Mouse (Mus musculus) forebrain, embryonic 14.5 days (tissue): ENCODE data around the gene Psmb8. TPM values are rescaled to one million over a fixed set of nuclear protein-coding genes. Genes with fewer than 3 reads are reported as not detected.

ENCODE experiments used
- ATAC-seq: fragments of 200-750 bp; cut with Nextera tagmentation; 2 replicates; pipeline ENCODE4 v1.8.0; 2017; ENCODE audit warnings: mild to moderate bottlenecking, moderate library complexity
- DNase-seq: peaks from one replicate; pipeline ENCODE4 v3.0.0-alpha.2; 2015; ENCODE audit warnings: low spot score
- H3K27ac ChIP-seq: fragments of 300-500 bp; sonication (generic); 2 replicates; pipeline ENCODE4 v1.5.1; 2014; ENCODE audit warnings: low read depth, mild to moderate bottlenecking, control low read depth, low read length, moderate library complexity
- H3K27me3 ChIP-seq: fragments of 300-500 bp; sonication (generic); replicated peaks from 2 replicates; pipeline ENCODE4 v1.6.1; 2014; ENCODE audit warnings: low read length, control low read depth, mixed read lengths; ENCODE audit not compliant: control insufficient read depth, insufficient read depth
- H3K36me3 ChIP-seq: fragments of 300-500 bp; sonication (generic); 2 replicates; pipeline ENCODE4 v1.6.1; 2014; ENCODE audit warnings: low read length, control low read depth; ENCODE audit not compliant: control insufficient read depth, insufficient read depth
- H3K4me1 ChIP-seq: fragments of 300-500 bp; sonication (generic); 2 replicates; pipeline ENCODE4 v1.6.1; 2014; ENCODE audit warnings: antibody characterized with exemption, low read length, control low read depth; ENCODE audit not compliant: control insufficient read depth, insufficient read depth
- H3K4me2 ChIP-seq: fragments of 300-500 bp; sonication (generic); 2 replicates; pipeline ENCODE4 v1.6.1; 2014; ENCODE audit warnings: mild to moderate bottlenecking, control low read depth, low read length
- H3K4me3 ChIP-seq: fragments of 300-500 bp; sonication (generic); 2 replicates; pipeline ENCODE4 v1.5.1; 2014; ENCODE audit warnings: low read depth, low read length, control low read depth
- H3K9ac ChIP-seq: fragments of 300-500 bp; sonication (generic); 2 replicates; pipeline ENCODE4 v1.6.1; 2014; ENCODE audit warnings: mild to moderate bottlenecking, low read length, control low read depth, moderate library complexity
- H3K9me3 ChIP-seq: fragments of 300-500 bp; sonication (generic); replicated peaks from 2 replicates; pipeline ENCODE4 v1.6.1; 2016; ENCODE audit warnings: low read length, control low read depth, mixed read lengths; ENCODE audit not compliant: control insufficient read depth
- WGBS: fragments of 180-500 bp; shearing (Covaris S2); extraction: QIAGEN DNeasy Blood & Tissue Kit; methylation state at CpG from one replicate; pipeline ENCODE4 v1.1.7; 2014; 5-methylcytosine and 5-hydroxymethylcytosine counted together
- polyA plus RNA-seq: library from polyadenylated mRNA; unstranded; fragments of >200 nt; fragmentation: Nextera tagmentation; extraction: Ambion mirVana; gene quantifications from 2 replicates; pipeline ENCODE4 v1.2.1, GENCODE M21; 2014

The Psmb8 gene
- polyA plus RNA-seq, 1 experiment from 2014 or later, result 2.7 TPM

- no peak overlapping the region for H3K4me3 ChIP-seq
- no peaks in the 10 kb centered on the region for H3K27me3 ChIP-seq
- no peak for DNase-seq
- ATAC-seq, result no peak
- 0 out of 2 replicates have a peak, but pooled peaks cover 2% of the 10 kb centered on the region for H3K9me3 ChIP-seq
- H3K4me1 ChIP-seq, result no peaks in the 10 kb centered on the region
- no peak overlapping the region for H3K9ac ChIP-seq
- H3K27ac ChIP-seq, result no peak overlapping the region
- 93% methylated on average over 5 of the region's 5 CpGs for WGBS
- H3K36me3 ChIP-seq, result no peaks in the 10 kb centered on the region
- H3K4me2 ChIP-seq, result no peak overlapping the region
Measured at GRCm38 (mm10) chr17:34172528-34172927, 25.0 kb upstream of the Psmb8 start.

- Histone ChIP-seq H3K27me3 (no peaks in the 10 kb centered on the region), H3K4me2 (no peak overlapping the region), H3K4me1 (no peaks in the 10 kb centered on the region), H3K9ac (no peak overlapping the region), H3K9me3 (0 out of 2 replicates have a peak, but pooled peaks cover 2% of the 10 kb centered on the region), H3K27ac (no peak overlapping the region), H3K36me3 (no peaks in the 10 kb centered on the region), H3K4me3 (no peak overlapping the region)
- 62% methylated on average over 1 of the region's 1 CpGs for WGBS
- ATAC-seq, result no peak
- DNase-seq, result no peak
Measured at GRCm38 (mm10) chr17:34174075-34174474, 23.4 kb upstream of the Psmb8 start.

GRCm38 (mm10) chr17:34177179-34177578 lies 20.3 kb upstream of the Psmb8 start:
- 0 out of 2 replicates have a peak, but pooled peaks cover 2% of the 10 kb centered on the region for H3K9me3 ChIP-seq
- H3K4me2 ChIP-seq, result no peak overlapping the region
- WGBS, result 70% methylated on average over 4 of the region's 4 CpGs
- DNase-seq (no peak), ATAC-seq (no peak)
- no peak overlapping the region for H3K4me3 ChIP-seq
- H3K27me3 ChIP-seq, result no peaks in the 10 kb centered on the region
- H3K9ac ChIP-seq, result no peak overlapping the region
- H3K36me3 ChIP-seq, result no peaks in the 10 kb centered on the region
- no peak overlapping the region for H3K27ac ChIP-seq
- no peaks in the 10 kb centered on the region for H3K4me1 ChIP-seq

GRCm38 (mm10) chr17:34179019-34179418 lies 18.5 kb upstream of the Psmb8 start:
- ATAC-seq, result no peak
- H3K4me2 ChIP-seq, result no peak overlapping the region
- no peaks in the 10 kb centered on the region for H3K4me1 ChIP-seq
- 0 out of 2 replicates have a peak, but pooled peaks cover 2% of the 10 kb centered on the region for H3K27me3 ChIP-seq
- H3K9me3 ChIP-seq, result 0 out of 2 replicates have a peak, but pooled peaks cover 2% of the 10 kb centered on the region
- DNase-seq, result no peak
- 70% methylated on average over 6 of the region's 6 CpGs for WGBS
- no peak overlapping the region for H3K9ac ChIP-seq
- no peaks in the 10 kb centered on the region for H3K36me3 ChIP-seq
- H3K4me3 ChIP-seq, result no peak overlapping the region
- no peak overlapping the region for H3K27ac ChIP-seq

- Histone ChIP-seq H3K27ac (no peak overlapping the region), H3K9ac (no peak overlapping the region), H3K27me3 (0 out of 2 replicates have a peak, but pooled peaks cover 3% of the 10 kb centered on the region), H3K9me3 (0 out of 2 replicates have a peak, but pooled peaks cover 2% of the 10 kb centered on the region), H3K4me1 (no peaks in the 10 kb centered on the region), H3K4me3 (no peak overlapping the region), H3K4me2 (no peak overlapping the region), H3K36me3 (no peaks in the 10 kb centered on the region)
- no peak for ATAC-seq
- DNase-seq, result no peak
- 76% methylated on average over 13 of the region's 13 CpGs for WGBS
Measured at GRCm38 (mm10) chr17:34179913-34180859, 17.3 kb upstream of the Psmb8 start.

- H3K9me3 ChIP-seq, result no peaks in the 10 kb centered on the region
- H3K4me3 ChIP-seq, result no peak overlapping the region
- no peaks in the 10 kb centered on the region for H3K36me3 ChIP-seq
- DNase-seq, result no peak
- H3K27me3 ChIP-seq, result peaks cover 26% of the 10 kb centered on the region
- H3K9ac ChIP-seq, result no peak overlapping the region
- no peak for ATAC-seq
- no peak overlapping the region for H3K27ac ChIP-seq
- 77% methylated on average over 15 of the region's 15 CpGs for WGBS
- no peak overlapping the region for H3K4me2 ChIP-seq
- H3K4me1 ChIP-seq, result peaks cover 9% of the 10 kb centered on the region
Measured at GRCm38 (mm10) chr17:34183564-34184219, 13.8 kb upstream of the Psmb8 start.

- Histone ChIP-seq H3K27me3 (peaks cover 32% of the 10 kb centered on the region), H3K9me3 (no peaks in the 10 kb centered on the region), H3K4me1 (peaks cover 9% of the 10 kb centered on the region), H3K36me3 (no peaks in the 10 kb centered on the region), H3K27ac (no peak overlapping the region), H3K4me3 (no peak overlapping the region), H3K9ac (no peak overlapping the region), H3K4me2 (no peak overlapping the region)
- 89% methylated on average over 9 of the region's 9 CpGs for WGBS
- ATAC-seq (no peak), DNase-seq (no peak)
Measured at GRCm38 (mm10) chr17:34185526-34185925, 12.0 kb upstream of the Psmb8 start.

- 2% methylated on average over 14 of the region's 14 CpGs for WGBS
- no peaks in the 10 kb centered on the region for H3K36me3 ChIP-seq
- no peak for ATAC-seq
- no peak overlapping the region for H3K27ac ChIP-seq
- H3K9me3 ChIP-seq, result no peaks in the 10 kb centered on the region
- peak overlapping the region; percentile 78 for H3K4me2 ChIP-seq
- peaks cover 34% of the 10 kb centered on the region for H3K27me3 ChIP-seq
- peak overlapping the region; percentile 39 for H3K4me3 ChIP-seq
- peak overlapping the region; percentile 61; the same call in 1 of the 2 replicates for H3K9ac ChIP-seq
- no peak for DNase-seq
- H3K4me1 ChIP-seq, result peaks cover 9% of the 10 kb centered on the region
Measured at GRCm38 (mm10) chr17:34186885-34187260, 10.6 kb upstream of the Psmb8 start.
